Mouse (Mus musculus) spleen, adult 2 months (tissue): ENCODE data around the gene Cox17. TPM values are rescaled to one million over a fixed set of nuclear protein-coding genes. Genes with fewer than 3 reads are reported as not detected.

Experiments
- DNase-seq, 2 experiments: peaks; one replicate each; pipeline versions ENCODE4 v3.0.0 to v3.0.0-alpha.2; 2012 to 2021; ENCODE audit warnings: low spot score in 2 of 2, low read depth in 1 of 2
- H3K27ac ChIP-seq: fragments of 200-500 bp; 2 replicates; pipeline ENCODE4 v1.5.1; 2012; ENCODE audit warnings: low read length, inconsistent platforms; ENCODE audit not compliant: insufficient read depth
- H3K27me3 ChIP-seq: fragments of 200-500 bp; 2 replicates; pipeline ENCODE4 v1.6.1; 2012; ENCODE audit warnings: mild to moderate bottlenecking, moderate library complexity, low read length, inconsistent platforms; ENCODE audit not compliant: control insufficient read depth, insufficient read depth
- H3K36me3 ChIP-seq: fragments of 200-500 bp; 2 replicates; pipeline ENCODE4 v1.6.1; 2012; ENCODE audit warnings: mild to moderate bottlenecking, low read length, inconsistent platforms; ENCODE audit not compliant: control insufficient read depth, insufficient read depth
- H3K4me1 ChIP-seq: fragments of 200-500 bp; 2 replicates; pipeline ENCODE4 v1.6.1; 2011; ENCODE audit warnings: inconsistent platforms; ENCODE audit not compliant: control insufficient read depth, insufficient read depth, insufficient read length
- H3K4me3 ChIP-seq: fragments of 200-500 bp; 2 replicates; pipeline ENCODE4 v1.5.1; 2011; ENCODE audit warnings: mild to moderate bottlenecking, inconsistent platforms; ENCODE audit not compliant: insufficient read depth, insufficient read length; ENCODE audit errors: extremely low read depth
- CTCF ChIP-seq: fragments of 200-500 bp; IDR thresholded peaks from 2 replicates; pipeline ENCODE4 v1.5.1; 2011; ENCODE audit warnings: mild to moderate bottlenecking, inconsistent platforms; ENCODE audit not compliant: insufficient read depth, insufficient read length, insufficient replicate concordance; ENCODE audit errors: extremely low read depth
- POLR2A ChIP-seq: fragments of 200-500 bp; IDR thresholded peaks from 2 replicates; pipeline ENCODE4 v1.6.1; 2011; ENCODE audit warnings: low read depth, low read length, inconsistent platforms
- WGBS: fragments of 180-500 bp; shearing (Covaris S2); methylation state at CpG from one replicate; pipeline ENCODE4 v1.1.7; 2018; 5-methylcytosine and 5-hydroxymethylcytosine counted together
- polyA plus RNA-seq: library from polyadenylated mRNA; depleted of rRNA; stranded (reverse); fragments of >200 nt; gene quantifications from 2 replicates; pipeline ENCODE4 v1.2.3, GENCODE M21; 2012

Cox17 gene
- polyA plus RNA-seq, 1 experiment: 26.6 TPM

DNA sequence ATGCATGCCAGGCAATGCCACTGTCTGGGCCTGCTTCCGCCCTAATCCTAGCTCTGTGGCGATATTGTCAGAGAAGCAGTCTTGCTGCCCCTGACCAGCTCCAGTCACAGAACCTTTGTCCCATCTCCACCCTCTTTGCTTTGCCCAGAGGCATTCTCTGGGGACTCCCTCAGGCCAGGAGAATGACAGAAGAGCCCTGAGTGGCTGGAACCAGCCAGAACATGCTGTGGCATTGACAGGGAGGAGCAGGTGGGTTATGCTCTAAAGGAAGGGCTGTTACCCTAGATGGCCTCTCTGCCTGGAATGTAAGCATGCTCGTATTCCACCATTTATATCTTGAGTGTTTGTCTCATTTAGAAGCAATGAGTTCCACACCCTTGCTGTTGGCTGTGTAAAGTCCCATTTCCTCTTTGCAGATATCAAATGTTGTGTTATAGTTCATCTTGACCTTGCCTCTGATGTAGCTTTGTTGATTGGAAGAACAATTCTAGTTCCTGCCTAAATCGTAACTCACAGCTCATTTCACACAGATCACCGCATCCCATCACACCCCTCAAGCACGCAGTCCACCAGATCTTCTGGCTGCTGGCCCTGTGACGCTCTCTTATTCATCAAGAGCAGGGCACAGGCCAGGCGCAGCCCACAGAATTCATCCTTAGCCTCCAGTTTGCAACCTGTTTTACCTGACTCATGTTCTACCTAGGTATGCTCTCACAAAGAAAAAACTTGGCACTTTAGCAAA, 24.0 kb downstream of the Cox17 start:
- TF ChIP-seq CTCF (no peak), POLR2A (no peak)
- WGBS: 92% methylated on average over 8 of the region's 8 CpGs
- DNase-seq: no peak
- no peak overlapping the region for H3K27ac ChIP-seq
- H3K4me1 ChIP-seq: no peaks in the 10 kb centered on the region
- no peak overlapping the region for H3K4me3 ChIP-seq
- no peaks in the 10 kb centered on the region for H3K27me3 ChIP-seq
- no peaks in the 10 kb centered on the region for H3K36me3 ChIP-seq

DNA sequence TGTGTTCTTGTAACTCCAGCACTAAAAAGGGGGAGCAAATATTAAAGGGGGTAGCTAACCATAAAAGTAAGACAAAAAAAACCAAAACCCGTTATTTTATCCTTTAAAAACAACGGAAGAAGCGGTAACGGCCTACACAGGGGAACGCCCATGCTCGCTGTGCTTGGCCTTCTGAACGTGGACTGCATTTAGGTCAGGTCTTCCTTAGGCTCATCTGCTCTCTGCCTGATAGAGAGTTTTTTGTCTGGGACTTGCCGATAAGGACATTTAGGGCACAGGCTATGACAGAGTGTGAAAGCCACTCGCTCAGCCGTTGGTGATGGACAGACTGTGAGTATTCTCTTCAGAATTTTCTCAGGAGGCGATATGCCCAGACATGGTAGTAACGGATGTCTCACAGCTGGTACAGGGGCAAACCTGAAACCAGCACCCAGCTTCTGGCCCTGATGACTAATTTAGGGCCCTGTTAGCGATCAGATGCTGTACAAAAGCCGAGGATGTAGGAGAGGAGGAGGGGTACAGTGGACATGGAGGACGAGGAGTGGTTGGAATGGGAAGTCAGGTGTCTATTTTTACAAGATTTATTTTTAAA, 25.0 kb downstream of the Cox17 start:
- peaks cover 3% of the 10 kb centered on the region; the same call in 1 of the 2 replicates for H3K4me1 ChIP-seq
- no peak overlapping the region for H3K4me3 ChIP-seq
- H3K36me3 ChIP-seq: no peaks in the 10 kb centered on the region
- no peak overlapping the region for H3K27ac ChIP-seq
- TF ChIP-seq POLR2A (no peak), CTCF (no peak)
- 81% methylated on average over 15 of the region's 15 CpGs for WGBS
- DNase-seq: no peak
- no peaks in the 10 kb centered on the region for H3K27me3 ChIP-seq

DNA sequence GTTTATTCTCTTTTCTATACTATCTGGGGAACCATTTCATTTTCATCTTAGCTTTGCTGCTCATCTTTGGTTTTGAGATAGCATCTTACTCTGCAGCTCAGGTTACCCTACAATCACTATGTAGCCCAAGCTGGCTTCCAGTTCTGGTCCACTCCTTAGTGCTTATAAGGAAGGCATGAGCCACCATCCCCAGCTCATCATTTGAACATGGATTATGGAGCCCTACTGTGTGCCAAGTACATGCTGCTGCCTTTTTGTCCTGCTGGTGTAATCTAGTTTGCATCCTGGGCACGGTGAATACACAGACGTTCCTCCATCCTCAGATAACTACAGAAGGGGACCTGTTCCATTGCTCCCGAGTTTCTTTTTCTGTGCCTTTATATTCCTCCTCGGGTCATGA, 26.1 kb downstream of the Cox17 start:
- WGBS: 93% methylated on average over 4 of the region's 4 CpGs
- TF ChIP-seq CTCF (no peak), POLR2A (no peak)
- Histone ChIP-seq H3K4me3 (no peak overlapping the region), H3K4me1 (peaks cover 3% of the 10 kb centered on the region; the same call in 1 of the 2 replicates), H3K27me3 (no peaks in the 10 kb centered on the region), H3K27ac (no peak overlapping the region), H3K36me3 (no peaks in the 10 kb centered on the region)
- DNase-seq: no peak

DNA sequence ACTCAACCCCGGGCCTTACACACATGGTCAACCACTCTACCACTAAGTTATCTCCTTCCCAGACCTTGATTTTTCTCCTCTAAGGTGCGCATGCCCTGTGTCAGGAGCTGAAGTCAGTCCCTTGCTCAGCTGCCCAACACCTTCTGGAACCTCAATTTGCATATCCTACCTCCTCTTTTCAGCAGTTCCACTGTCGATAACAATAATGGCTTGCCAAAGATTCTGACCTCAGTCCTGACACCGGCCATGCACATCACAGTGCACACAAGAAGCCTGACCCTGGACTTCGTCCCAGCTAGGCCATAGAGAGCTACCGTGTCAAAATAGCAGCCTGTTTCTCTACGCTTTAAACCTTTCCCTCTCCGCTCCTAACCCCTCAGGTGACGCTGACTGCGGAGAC, 26.6 kb downstream of the Cox17 start:
- no peak overlapping the region for H3K4me3 ChIP-seq

DNA sequence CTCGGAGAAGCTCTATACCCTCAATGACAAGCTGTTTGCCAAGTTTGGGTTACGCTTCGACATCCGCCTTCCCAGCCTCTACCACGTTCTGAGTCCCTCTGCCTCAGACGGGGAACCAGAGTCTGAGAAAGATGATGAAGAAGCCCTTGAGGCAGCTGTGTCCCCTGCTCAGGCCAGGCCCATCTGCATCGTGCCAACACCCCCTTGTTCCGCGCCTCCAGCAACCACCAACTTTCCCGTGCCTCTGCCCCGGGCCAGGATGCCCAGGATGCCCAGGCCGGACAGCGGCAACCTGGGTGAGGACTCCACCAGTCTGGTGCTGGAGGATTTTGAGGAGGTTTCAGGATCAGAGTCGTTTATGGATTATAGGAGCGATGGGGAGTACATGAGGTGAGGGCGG, 27.1 kb downstream of the Cox17 start:
- TF ChIP-seq CTCF (no peak), POLR2A (no peak)
- Histone ChIP-seq H3K36me3 (no peaks in the 10 kb centered on the region), H3K4me3 (no peak overlapping the region), H3K27me3 (no peaks in the 10 kb centered on the region), H3K4me1 (peaks cover 3% of the 10 kb centered on the region; the same call in 1 of the 2 replicates), H3K27ac (no peak overlapping the region)
- DNase-seq: no peak
- 88% methylated on average over 16 of the region's 16 CpGs for WGBS

More for the DNA sequence above, 26.6 kb downstream of the Cox17 start:
- H3K27ac ChIP-seq: no peak overlapping the region
- TF ChIP-seq CTCF: no peak
- no peak for TF ChIP-seq POLR2A
- no peaks in the 10 kb centered on the region for H3K36me3 ChIP-seq
- WGBS: 86% methylated on average over 10 of the region's 10 CpGs
- DNase-seq: no peak
- H3K27me3 ChIP-seq: no peaks in the 10 kb centered on the region
- peaks cover 3% of the 10 kb centered on the region; the same call in 1 of the 2 replicates for H3K4me1 ChIP-seq

DNA sequence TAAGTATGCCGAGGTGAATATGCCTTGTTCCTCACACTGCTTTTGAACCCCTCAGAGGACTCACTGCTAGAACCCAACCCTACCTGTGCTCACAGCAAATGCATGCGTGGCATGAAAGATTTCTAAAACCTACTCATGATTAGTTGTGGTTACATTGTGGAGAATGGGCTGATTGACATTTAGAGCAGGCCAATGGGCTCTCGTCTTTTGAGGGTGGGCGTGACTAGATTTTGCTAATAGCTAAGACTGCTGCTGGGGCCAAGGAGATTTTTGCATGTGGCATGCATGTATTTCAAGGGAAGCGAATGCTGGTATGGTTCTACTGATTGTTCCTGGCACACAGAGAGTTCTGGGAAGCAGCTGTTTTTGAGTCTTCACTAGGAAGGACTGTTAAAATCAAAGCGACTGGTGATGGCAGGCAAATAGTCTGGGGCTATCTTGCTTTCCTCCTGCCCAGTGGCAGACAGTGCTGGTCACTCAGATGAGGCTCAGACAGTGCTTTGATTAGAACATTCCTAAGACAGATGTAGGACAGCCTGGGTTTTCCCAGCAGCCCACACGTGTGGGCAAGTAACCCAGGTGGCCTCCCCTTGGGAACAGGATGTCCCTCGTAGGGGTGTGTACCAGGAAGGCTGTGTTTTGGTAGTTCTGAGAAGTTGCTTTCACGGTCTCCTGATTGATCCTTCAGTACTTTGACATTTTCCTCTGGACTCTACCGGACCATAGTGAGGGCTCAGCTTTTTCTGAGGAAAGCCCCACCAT, 27.8 kb downstream of the Cox17 start:
- H3K4me3 ChIP-seq: no peak overlapping the region
- H3K27ac ChIP-seq: no peak overlapping the region

More for the DNA sequence above, 27.8 kb downstream of the Cox17 start:
- peaks cover 5% of the 10 kb centered on the region; the same call in 1 of the 2 replicates for H3K4me1 ChIP-seq
- H3K36me3 ChIP-seq: no peaks in the 10 kb centered on the region
- no peak for DNase-seq
- H3K27me3 ChIP-seq: no peaks in the 10 kb centered on the region
- WGBS: 75% methylated on average over 10 of the region's 10 CpGs
- TF ChIP-seq POLR2A (no peak), CTCF (no peak)
